Mouse (Mus musculus) cerebellum, postnatal 10 days (tissue): Measurements from ENCODE around the gene Lexm.

Experiments used
- DNase-seq, 2 experiments: peaks; one replicate each; pipeline ENCODE4 v3.0.0; 2021; ENCODE audit warnings: mixed read lengths in 2 of 2

Lexm gene

DNA sequence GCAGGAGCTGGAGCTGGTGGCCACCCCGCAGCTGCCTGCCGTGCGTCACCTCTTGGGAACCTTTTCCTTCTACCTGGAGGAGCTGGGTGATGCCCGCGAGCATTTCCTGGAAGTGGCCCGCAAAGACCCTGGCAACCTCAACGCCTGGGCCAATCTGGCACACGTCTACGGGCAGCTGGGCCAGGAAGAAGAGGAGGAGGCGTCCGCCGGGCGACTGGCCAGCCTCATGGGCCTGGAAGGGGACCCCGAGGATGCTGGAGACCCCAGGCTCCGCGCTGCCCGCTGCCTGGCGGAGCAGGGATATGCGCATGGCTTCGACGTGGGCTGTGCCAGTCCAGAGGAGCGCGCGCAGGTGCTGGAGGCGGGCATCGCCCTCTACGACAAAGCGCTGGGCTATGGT lies 5.7 kb upstream of the Lexm start:
- peak; percentile 76 to 81 for DNase-seq

DNA sequence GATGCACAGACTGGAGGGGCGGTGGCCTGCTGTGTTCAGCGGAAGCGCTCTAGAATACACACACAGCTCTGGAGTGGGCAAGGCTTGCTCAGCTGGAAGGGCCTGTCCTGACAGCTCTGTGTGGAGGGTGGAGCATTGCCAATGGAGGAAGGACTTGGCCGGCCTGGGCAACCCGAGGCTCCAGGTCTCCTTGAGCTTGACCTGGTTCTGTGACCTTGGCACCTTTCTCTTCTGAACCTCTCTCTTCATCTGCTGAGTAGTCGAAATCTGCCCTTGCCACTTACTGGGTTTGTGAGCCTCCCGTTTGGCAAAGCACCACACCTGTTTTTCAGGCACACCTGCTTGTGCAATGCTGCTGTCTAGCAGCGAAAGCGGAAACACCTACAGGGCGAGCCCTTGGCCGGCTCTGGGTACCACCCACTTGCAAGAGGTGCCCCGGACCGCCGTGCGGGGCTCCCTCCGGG lies 5.0 kb upstream of the Lexm start, which contains the start of gene Ttc22:
Gene Ttc22, plus strand, starts transcription at position 403 of the 464 bp plus-strand sequence.
- peak; percentile 74 to 80 for DNase-seq

DNA sequence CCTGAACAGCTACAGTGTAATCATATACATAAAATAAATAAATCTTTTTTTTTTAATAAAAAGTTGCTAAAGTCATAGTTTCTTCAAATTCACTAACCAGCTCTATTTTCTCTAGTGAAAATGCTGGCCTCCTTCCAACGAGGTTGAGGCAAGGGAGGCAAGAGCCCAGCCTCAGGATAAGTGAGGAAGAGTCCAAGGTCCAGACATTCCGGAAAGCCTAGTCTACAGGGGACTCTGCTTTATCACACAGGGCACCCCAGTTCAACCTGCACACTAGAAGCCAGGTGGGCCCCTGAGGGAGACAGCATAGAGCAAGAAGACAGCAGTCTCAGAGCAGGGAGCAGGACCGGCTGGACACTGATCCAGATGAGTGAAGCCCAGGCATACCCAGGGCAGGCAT lies 4.4 kb upstream of the Lexm start:
- DNase-seq, result peak; percentile 18 to 41

DNA sequence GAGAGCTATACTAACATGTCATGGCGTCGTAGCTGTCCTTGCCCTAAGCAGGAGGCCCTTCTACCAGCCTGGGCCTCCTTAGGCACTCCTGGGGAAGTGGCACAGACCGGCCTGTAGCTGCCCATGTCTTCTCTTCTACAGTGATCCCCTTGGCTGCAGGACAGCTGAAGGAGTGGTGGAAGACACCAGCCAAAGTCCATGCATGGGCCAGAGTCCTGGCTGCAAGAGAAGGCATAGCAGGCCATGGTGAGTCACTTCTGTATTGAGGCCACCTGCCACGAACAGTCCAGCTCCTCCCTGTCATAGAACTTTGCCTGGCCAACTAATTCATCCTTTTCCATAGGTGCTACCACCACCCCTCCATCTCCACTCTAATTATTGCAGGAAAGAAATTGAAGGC lies 1.9 kb upstream of the Lexm start:
- DNase-seq, result no peak

DNA sequence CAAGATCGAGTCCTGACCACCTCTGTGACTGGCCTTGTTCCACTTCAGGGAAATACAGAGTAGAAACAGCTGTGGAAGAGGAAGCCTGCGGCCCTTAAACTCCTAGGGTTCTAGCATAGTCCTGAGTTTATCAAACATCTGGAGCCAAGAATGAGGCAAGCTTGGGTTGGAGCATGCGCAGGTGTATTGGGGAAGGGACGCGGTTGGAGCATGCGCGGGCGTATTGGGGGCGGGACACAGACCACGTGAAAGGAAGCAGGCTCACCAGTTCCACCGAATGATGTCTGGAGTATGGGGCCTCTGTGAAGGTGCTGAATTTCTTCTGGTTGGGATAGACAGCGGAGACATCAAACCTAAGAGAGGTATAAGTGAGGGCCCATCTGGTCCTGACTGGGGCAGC lies 1.4 kb downstream of the Lexm start:
- DNase-seq, result no peak

DNA sequence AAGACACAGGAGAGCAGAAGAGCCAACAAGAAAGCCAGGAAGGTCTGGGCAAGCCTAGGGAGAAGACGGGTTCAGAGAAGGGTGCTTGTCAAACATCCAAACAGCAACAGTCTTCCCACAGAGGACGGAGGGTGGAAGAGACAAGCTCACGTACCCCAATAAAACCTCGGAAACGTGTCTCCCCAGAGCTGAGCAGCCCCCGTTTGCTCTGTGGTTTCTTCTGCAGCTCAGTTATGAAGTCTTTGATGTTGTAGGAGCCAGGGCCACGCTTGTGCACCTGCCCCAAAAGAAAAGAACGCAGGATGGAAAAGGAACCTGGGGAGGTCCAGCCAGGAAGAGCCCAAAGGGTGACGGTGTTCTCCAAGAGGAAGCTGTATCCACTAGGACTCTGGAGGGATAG lies 2.2 kb downstream of the Lexm start:
- DNase-seq, result no peak

DNA sequence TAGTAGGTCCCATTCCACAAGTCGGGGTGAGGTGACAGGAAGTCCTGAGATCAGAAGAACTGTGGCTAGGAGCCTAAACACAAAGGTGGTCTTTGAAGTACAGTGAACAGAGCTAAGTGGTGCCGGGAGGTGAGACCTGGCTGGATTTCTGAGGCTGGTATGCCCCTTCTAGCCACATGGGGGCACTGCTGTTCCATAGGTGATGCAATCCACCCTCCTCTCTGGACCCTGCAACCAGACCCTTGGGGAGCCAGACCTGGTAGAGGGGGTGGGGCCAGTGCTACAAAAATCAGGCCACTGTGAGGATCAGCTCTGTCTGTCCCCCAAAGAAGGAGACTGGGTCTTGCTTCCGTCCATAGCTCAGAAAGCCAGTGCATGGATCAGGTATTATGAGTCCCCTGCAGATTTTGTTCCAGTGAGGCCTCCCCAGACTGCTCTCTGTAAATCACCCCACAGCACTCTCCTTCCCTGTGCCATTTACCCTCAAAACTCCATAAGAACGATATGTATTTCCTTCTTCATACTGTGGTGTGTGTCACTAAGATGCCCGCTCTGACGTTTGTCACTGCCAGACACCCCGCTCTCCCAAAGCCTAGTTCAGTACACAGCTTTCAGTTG lies 2.8 kb downstream of the Lexm start:
- peak; percentile 93 to 95 for DNase-seq

DNA sequence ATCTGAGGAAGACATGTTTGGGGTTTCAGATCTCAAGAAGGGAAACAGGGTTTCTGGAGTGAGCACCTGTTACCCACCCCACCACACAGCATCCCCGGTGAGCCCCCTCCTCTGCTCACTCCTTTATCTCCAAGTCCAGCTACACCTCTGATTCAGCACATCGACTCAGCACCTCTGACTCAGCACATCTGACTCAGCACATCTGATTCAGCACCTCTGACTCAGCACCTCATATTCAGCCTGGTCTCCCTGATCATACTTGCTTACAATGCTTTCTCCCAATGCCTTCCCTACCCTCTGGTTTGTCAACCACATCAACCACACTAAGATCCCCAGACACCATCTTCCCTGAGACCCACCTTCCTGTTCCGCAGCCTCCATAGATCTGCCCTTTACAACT lies 3.5 kb downstream of the Lexm start:
- peak in 1 of 2 experiments; percentile 9 for DNase-seq

DNA sequence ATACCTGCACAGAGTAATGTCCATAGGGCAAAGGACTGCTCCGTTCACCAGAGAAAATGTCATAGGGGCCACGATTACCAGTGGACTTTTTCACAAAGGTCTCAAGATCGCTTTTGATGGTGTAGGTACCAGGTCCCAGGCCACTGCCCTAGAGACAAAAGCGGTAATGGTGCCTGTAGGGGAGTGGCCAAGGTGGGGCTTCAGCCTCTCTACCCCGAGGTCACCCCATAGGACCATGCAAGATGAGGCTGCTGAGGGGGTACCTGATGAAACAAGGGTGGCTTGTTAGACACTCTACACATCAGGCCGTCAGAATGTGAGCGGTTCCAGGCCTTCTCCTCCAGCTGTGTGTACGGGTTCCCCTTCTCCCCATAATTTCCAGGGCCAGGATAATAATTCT lies 3.9 kb downstream of the Lexm start:
- no peak for DNase-seq

DNA sequence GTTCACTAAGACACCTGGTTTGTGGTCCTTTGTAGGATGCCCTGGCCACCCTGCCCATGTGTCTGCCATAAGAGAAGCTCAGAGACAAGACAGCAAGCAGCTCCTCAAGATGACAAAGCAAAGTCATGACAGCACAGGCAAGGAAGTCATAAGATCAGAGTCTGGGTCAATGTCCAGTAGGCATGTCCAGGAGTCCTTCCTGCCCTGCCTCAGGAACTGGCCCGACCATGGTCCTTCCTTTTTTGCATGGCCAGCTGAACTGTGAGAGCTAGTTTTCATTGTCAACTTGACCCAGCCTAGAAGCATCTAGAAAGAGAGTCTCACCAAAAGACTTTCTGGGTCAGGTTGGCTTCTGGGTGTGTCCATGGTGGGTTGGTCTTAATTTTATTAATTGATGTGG lies 9.1 kb downstream of the Lexm start:
- DNase-seq, result no peak

DNA sequence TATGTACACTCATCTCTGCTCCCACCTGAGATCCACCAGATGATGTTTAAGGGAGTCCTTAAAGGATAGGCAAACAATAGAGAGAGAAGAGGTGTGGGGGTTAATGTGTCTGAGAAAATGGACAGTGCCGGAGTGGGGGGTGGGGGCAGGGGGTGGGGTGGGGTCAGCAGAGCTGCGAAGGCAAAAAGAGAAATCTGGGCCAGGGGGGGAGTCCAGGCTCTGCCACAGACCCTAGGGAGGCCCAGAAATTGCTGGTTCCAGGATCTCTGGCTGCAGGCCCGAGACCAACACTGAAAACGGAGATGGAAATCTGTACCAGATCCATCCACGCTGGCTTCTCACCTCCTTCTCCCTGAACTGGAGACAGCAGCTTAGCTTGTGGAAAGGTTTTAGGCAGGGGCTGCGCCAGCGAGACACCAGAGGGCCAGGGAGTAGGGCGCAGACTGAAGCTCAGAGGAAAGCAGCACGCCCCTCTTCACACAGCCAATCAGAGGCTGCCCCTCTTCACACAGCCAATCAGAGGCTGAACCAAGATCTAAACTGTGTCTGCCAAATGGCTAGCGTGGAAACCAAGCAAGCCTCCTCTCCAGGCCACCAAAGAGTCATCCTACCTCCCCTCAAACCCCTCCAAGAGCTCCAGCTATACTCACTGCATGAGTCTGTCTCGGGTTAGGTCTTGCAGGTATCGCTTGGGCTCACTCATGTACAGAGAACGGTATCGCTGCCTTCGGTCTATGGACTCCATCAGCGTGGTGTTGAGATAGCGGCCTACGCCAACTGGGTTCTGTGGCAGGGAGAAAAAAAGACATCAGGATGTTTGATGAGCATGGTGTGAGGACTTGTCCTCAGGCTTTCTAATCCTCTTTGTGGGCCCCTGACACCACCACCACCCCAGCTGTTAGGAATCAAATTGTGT lies 10.1 kb downstream of the Lexm start:
- peak; percentile 47 to 61 for DNase-seq

DNA sequence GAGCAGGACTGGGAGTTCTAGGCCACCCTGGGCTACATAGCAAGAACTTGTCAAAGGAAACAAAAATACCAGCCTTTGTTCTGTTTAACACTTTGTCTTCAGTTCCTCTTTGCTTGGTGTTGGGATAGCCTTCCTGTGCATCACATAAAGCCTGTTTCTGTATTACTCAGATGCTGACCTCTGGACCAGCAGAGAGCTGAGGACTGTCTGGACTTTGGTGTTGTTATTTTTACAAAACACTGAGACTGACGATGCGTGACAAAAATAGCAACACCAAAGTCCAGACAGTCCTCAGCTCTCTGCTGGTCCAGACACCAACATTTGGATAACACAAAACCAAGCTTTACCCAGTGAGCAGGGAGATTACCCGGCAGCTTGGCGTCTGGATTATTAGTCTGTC lies 16.3 kb downstream of the Lexm start:
- no peak for DNase-seq

DNA sequence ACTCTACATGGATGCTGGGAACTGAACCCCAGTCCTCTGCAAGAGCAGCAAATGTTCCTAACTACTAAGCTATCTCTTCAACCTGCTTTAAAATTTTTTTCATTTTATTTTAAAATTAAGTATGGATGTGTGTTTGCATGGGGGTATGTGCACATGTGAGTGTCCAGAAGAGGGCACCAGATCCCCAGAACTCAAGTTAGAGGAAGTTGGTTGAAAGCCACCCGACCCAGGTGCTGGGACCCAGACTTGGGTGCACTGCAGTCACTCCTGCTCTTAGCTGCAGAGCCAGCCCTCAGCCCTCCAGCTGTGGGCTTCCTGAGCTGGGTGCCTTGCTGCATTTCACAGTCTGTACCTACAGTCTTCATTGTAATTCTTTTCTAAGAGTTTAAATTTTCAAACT lies 17.6 kb downstream of the Lexm start:
- no peak for DNase-seq

DNA sequence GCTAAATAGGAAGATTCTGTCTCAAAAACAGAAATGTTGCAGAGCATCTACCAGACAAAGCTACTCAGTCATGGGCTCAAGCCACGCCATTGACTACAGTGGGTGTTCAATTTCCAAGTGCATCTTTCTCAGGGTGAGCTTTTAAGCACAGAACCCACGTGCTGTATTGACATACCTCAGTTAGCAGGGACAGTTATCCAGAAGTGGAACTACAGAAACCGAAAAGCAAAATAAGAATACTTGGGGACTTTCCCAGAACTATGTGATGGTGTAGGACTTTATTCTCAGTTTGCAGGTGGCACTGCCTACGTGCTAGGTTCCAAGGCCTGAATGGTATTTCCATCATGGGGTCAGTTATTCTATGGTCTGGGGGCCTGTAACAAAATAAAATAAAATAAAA lies 19.3 kb downstream of the Lexm start:
- no peak for DNase-seq

DNA sequence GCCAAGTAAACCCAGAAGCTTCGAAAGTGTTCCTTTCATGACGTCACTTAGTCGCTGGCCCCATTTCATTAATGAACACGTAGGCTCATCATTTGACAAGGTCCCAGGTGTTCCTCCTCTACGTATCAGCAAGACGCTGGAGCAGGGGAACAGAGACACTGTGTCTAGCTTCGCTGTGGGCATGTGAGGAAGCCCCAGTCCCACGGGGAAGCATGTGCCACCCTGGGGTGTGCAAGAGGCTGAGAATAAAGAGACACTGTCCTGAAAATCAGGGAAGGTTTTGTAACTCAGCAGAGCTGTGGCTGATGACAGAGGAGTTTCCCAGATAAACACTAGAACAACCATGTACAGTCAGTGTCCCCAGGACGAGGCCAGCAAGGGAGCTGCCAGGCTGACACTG lies 20.0 kb downstream of the Lexm start:
- no peak for DNase-seq

DNA sequence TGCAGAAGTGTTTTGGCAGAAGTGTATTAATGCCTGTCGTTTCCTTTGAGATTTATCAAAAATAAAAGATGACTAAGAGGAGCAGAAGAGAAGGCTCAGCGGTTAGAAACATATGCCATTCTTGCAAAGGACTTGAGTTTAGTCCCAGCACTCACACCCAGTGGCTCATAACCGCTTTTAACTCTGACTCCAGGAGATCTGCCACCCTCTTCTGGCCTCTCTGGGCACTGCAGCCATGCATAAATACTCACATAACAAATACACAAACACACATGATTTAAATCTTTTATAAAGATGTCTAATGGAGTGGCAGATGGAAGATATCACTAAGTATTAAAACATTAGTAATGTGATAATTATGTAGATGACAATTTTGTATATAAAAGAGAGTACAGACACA lies 20.8 kb downstream of the Lexm start:
- no peak for DNase-seq

DNA sequence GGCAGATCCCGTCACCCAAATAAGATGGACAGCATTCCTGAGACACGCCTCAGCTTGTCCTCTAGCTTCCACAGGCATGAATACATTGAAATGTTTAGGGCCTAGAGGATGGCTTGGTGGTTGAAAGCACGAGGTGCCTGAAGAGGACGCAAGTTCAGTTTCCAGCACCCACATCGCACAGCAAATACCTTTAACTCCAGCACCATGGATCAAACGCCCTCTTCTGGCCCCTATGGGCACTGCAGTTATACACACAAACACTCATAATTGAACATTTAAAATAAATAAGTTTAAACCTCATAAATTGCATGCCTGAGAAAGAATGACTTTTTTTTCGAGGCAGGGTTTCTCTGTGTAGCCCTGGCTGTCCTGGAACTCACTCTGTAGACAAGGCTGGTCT lies 23.4 kb downstream of the Lexm start:
- no peak for DNase-seq

DNA sequence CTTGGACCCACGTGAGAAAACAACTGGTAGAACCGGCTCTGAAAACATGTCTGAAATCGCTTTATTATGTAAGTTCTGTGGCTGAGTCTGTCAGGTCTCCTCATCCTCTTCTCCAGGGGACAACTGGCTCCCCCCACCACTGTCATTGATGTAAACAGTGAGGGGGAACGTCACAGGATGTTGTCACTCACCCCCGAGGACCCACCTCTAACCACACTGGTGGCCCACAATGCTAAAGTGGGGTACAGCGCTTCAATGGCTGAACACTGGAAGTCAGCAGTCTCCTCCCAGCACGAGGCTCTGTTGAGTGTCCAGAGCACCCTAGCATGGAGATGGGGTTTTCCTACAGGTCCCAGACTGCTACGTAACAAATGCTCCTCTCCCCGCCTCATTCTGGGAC lies 26.2 kb downstream of the Lexm start:
- no peak for DNase-seq

DNA sequence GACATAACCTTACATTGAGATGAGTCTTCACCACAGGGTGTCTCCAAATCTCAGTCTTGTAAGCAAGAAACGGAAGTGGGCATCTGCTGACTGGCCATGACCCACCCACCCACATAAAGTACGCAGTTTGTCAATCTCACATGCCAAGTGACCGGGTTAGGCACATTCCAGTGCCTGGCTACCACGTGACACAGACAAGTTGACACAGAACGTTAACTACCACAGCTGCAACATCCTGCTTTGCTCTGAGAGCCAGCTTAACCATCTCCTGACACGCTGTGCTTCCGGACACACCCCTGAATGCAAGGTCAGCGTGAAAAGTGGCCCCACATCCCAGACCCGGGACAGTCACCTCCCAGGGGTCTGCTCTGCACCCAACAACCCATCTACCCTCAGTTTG lies 26.9 kb downstream of the Lexm start:
- DNase-seq, result no peak

DNA sequence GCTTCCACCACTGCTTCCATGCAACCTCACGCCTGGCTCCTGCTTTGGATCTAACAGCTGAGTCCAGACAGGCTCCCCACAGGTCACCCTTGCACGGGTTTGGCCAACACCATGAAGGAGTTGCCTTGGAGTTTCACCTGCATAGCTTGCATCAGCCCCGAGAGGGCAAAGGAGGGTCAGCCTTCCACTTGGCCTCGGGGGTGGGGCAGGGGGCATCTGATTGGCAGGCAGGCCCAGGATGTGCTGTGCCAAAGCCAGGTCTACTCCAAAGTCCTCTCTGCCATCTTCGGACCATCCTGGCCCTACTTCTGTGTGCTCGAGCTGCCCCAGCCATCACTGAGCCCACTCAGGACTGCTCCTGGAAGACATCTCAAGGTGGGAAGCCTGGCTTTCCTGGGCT lies 30.0 kb downstream of the Lexm start:
- DNase-seq, result no peak

DNA sequence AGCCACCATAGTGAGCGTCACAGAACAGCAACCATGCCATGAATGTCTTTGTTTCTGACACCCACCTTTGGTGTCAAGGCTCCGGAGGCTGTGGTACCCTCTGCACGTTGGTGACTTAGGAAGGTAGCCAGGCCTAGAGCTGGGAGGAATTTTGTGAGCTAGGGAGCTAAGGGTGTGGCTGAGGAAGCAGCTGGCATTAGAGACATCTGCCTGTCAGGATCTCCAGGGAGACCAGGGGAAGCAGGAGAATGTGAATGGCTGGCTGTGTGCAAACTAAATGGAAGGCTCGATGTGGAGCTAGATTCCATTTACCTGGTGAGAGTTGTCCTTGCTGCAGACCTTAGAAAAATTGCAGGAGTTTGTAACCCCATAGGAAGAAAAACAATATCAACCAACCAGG lies 32.4 kb downstream of the Lexm start:
- DNase-seq, result no peak

DNA sequence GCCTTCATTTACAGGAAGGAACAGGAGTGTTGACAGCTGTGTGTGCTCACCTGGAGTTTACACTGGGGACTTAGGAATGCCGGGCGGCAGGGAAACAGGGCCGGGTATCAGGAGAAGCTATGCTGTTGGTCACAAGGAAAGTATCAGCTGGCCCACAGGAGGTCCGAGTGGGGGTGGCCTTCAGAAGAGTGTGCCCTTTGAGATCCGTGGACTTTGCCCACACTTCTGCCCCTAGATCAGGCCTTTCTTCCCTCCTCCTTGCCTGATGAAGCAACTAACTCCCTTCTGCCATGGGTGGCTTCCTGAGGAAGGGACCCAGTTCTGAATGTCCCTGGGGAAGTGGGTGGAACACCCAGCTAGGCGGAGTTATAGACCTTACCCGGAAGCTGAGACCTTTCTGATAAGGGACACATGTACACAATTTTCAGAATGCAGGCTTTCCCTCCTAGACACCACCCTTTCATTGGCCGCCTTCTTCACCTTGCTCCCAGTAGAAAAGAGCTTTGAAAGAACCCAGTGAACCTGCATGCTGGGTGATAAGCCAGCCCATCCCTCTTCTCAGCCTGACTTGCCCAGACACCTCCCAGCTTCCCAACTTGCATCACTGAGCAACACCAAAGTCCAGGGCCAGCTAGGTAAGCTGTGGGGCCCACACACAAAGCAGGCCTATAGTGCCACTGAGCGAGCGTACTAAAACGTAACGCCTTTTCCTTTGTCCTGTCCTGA lies 34.5 kb downstream of the Lexm start:
- no peak for DNase-seq

DNA sequence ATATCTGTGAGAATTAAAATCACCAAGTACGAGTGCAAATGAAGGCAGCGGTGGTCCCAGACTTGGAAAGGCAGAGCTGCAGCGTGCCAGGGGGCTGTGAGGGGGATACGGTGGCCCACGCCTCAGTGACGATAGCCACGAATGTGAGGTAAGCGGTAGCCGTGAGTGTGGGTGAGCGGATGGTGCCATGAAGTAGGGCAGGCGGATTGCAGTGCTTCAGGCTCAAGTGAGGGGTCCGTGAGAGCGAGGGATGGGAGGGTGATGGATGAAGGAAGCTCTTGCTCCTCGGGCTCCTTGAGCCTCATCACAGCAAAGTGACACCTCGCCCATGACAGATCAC lies 35.2 kb downstream of the Lexm start:
- DNase-seq, result no peak
